Mouse (Mus musculus) testis, adult 2 months (tissue): Measurements from ENCODE around the gene 1700057G04Rik.

Source experiments
- CTCF ChIP-seq: fragments of 200-500 bp; IDR thresholded peaks from 2 replicates; pipeline ENCODE4 v1.5.1; 2012; ENCODE audit warnings: low read depth, mild to moderate bottlenecking, inconsistent platforms, low read length, moderate library complexity; ENCODE audit not compliant: control insufficient read depth, insufficient read depth, insufficient replicate concordance
- POLR2A ChIP-seq: fragments of 200-500 bp; IDR thresholded peaks from 2 replicates; pipeline ENCODE4 v1.6.1; 2012; ENCODE audit warnings: low read depth, mild to moderate bottlenecking, inconsistent platforms, low read length, moderate library complexity; ENCODE audit not compliant: control insufficient read depth

GRCm38 (mm10) chr9:92334845-92335244 is 25.7 kb downstream of the 1700057G04Rik start:
- no peak for TF ChIP-seq POLR2A
- TF ChIP-seq CTCF, result no peak
